Mouse (Mus musculus): Measurements from ENCODE around the gene Bcr. TPM values are rescaled to one million over a fixed set of nuclear protein-coding genes. Genes with fewer than 3 reads are reported as not detected.

Gene Bcr
- polyA plus RNA-seq, 1 experiment from 2014 or later, result 31.1 TPM

DNA sequence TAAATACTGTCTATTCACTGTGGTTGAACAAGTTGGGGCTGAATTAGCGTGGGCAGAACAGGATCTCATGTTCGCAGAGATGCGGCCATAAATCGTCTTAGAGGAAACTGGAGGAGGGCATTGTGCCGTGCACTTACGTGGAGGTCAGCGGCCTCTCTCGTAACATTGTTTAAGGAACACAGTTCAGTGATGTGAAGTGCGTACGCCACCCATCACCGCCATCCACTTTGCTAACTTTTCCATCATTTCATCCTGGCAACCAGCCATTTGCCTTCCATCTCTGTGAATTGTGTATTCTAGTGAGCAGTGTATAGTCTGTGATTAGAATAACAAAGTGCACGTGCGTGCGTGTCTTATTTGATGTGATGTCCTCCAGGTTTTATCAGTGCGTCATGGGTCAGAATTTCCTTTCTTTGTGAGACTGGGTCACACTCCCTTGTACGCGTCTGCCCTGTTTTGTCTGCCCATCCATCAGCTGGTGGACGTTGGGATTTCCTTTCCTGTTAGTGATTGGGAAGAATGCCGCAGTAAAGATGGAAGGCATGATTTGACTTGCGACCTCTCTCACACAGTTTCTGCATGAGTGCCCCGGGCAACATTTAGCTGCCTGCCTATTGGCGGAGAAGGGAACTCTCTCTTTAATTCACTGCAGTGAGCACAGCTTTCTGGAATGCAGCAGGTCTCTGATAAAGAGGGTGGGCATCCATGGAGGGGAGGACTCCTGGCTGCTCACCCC, 33.0 kb downstream of the Bcr start:
- 56% methylated on average over 22 of the region's 22 CpGs for WGBS (ENCODE audit: insufficient replicate concordance)
- H3K4me2 ChIP-seq, result no peak overlapping the region
- H3K36me3 ChIP-seq (ENCODE audit: control insufficient read depth, insufficient read depth, low read length), result no peaks in the 10 kb centered on the region
- H3K9ac ChIP-seq (ENCODE audit: low read depth, low read length), result no peak overlapping the region
- H3K27me3 ChIP-seq (ENCODE audit: control insufficient read depth, insufficient read depth, low read length), result peaks cover 13% of the 10 kb centered on the region
- 0 out of 2 replicates have a peak, but pooled peaks have one; percentile 11 for ATAC-seq (replicated peaks; ENCODE audit: insufficient number of reproducible peaks, low FRiP score, low TSS enrichment)
- H3K4me3 ChIP-seq (ENCODE audit: low read depth, low read length), result no peak overlapping the region
- no peaks in the 10 kb centered on the region for H3K9me3 ChIP-seq (replicated peaks; ENCODE audit: control insufficient read depth, low read length)
- no peak overlapping the region for H3K27ac ChIP-seq (ENCODE audit: low read depth, low read length)
- peaks cover 24% of the 10 kb centered on the region for H3K4me1 ChIP-seq (ENCODE audit: control insufficient read depth, insufficient read depth, low read length)

DNA sequence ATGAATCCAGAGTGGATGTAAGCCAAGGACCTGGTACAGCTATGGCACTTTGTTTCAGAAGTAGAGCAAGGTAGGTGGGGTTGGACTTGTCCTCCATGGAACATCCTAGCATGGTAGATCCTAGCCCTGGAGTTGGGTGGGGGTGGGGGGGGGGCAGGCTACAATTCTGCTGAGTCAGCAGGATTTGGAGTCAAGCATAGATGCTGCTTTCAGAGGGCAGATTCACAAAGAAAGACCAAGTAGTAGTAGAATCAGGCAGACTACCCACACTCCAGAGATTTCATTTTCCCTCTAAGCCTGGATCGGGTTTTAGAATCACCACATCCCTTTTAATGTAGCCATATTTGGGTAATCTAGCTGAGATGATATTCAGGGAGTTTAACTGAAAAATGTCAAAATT, 33.9 kb downstream of the Bcr start:
- Histone ChIP-seq H3K4me1 (ENCODE audit: control insufficient read depth, insufficient read depth, low read length) (peaks cover 24% of the 10 kb centered on the region), H3K27me3 (ENCODE audit: control insufficient read depth, insufficient read depth, low read length) (peaks cover 16% of the 10 kb centered on the region), H3K9ac (ENCODE audit: low read depth, low read length) (no peak overlapping the region), H3K4me3 (ENCODE audit: low read depth, low read length) (no peak overlapping the region), H3K9me3 (replicated peaks; ENCODE audit: control insufficient read depth, low read length) (no peaks in the 10 kb centered on the region), H3K27ac (ENCODE audit: low read depth, low read length) (no peak overlapping the region), H3K36me3 (ENCODE audit: control insufficient read depth, insufficient read depth, low read length) (no peaks in the 10 kb centered on the region), H3K4me2 (no peak overlapping the region)
- ATAC-seq (replicated peaks; ENCODE audit: insufficient number of reproducible peaks, low FRiP score, low TSS enrichment), result no peak
- 87% methylated on average over 1 of the region's 1 CpGs for WGBS (ENCODE audit: insufficient replicate concordance)

DNA sequence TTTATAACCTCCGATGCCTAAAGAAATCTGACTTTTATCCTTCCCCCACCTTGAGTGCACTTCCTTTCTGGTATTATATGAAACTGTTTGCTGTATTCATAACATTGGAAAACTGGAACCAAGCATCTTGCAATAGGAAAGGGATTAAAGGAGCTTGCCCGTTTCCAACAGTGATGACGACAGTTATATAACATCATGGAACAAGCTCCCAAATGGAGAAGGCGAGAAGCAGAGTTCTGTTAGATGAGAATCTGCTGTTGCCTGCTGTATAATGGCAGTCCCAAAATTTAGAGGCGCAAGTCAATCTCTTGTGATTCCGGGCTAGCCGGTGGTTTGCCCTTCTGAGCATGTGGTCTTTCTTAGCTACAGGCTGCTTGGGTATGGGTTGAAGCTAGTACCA, 34.8 kb downstream of the Bcr start:
- Histone ChIP-seq H3K9me3 (replicated peaks; ENCODE audit: control insufficient read depth, low read length) (no peaks in the 10 kb centered on the region), H3K4me2 (no peak overlapping the region), H3K36me3 (ENCODE audit: control insufficient read depth, insufficient read depth, low read length) (no peaks in the 10 kb centered on the region), H3K9ac (ENCODE audit: low read depth, low read length) (no peak overlapping the region), H3K4me3 (ENCODE audit: low read depth, low read length) (no peak overlapping the region), H3K27me3 (ENCODE audit: control insufficient read depth, insufficient read depth, low read length) (peaks cover 20% of the 10 kb centered on the region), H3K27ac (ENCODE audit: low read depth, low read length) (no peak overlapping the region), H3K4me1 (ENCODE audit: control insufficient read depth, insufficient read depth, low read length) (peaks cover 26% of the 10 kb centered on the region)
- ATAC-seq (replicated peaks; ENCODE audit: insufficient number of reproducible peaks, low FRiP score, low TSS enrichment), result no peak
- WGBS (ENCODE audit: insufficient replicate concordance), result 91% methylated on average over 7 of the region's 7 CpGs

DNA sequence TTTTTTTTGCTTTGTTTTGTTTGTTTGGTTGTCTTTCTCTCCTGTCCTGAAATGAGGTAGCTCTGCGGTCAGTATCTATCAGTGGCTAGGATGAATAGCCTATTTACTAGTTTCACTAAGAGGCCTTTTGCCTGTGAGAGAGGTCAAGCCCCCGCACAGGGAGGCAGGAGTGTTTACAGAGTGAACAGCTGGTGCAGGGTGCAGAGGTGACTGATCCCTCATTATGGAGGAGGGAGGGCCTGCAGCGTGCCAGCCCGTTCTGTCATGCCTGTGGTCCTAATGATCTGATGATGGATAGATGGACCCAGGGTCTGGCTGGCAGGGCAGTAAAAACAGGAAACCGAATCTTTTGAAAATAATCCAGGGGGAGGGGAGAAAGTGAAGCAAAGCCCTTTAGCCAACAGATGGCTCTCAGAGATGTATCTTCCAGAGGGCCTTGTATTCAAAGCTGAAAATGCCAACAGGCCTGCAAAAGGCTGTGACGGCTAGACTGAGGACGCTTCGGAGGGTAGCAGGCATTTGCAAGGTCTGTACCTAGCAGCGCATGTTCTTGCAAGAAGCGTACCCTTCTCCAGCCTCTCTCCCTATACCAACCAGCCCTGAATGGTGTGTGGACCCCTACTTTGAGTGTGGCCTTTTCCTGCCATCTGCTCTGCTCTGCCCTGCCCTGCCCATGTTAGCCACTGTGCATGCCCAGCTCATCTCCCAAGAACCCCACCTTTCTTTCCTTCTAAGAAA, 38.2 kb downstream of the Bcr start:
- Histone ChIP-seq H3K36me3 (ENCODE audit: control insufficient read depth, insufficient read depth, low read length) (no peaks in the 10 kb centered on the region), H3K27me3 (ENCODE audit: control insufficient read depth, insufficient read depth, low read length) (peaks cover 32% of the 10 kb centered on the region), H3K9me3 (replicated peaks; ENCODE audit: control insufficient read depth, low read length) (no peaks in the 10 kb centered on the region), H3K9ac (ENCODE audit: low read depth, low read length) (no peak overlapping the region), H3K4me3 (ENCODE audit: low read depth, low read length) (no peak overlapping the region), H3K27ac (ENCODE audit: low read depth, low read length) (no peak overlapping the region), H3K4me2 (no peak overlapping the region), H3K4me1 (ENCODE audit: control insufficient read depth, insufficient read depth, low read length) (peaks cover 31% of the 10 kb centered on the region)
- ATAC-seq (replicated peaks; ENCODE audit: insufficient number of reproducible peaks, low FRiP score, low TSS enrichment), result no peak
- WGBS (ENCODE audit: insufficient replicate concordance), result 49% methylated on average over 10 of the region's 10 CpGs

DNA sequence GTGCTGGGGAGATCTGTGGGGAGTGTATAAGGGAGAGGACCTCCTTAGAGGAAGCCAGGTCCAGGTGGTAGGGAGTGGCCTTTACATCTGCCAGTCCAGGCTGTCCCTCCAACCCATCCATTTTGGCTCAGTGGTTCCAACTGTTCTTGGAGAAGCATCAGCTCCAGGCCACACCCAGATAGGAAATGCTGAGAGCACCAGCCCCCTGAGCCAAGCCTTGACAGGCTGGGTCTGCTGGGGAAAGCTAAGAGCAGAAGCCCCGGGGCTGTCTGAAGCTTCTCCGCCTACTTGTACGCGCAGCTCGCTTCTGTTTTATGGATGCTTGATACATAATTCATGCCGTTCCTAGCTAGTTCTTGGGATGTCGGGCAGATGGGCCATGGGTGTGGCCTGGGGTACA, 39.9 kb downstream of the Bcr start:
- 84% methylated on average over 7 of the region's 7 CpGs for WGBS (ENCODE audit: insufficient replicate concordance)
- Histone ChIP-seq H3K9ac (ENCODE audit: low read depth, low read length) (no peak overlapping the region), H3K4me2 (no peak overlapping the region), H3K27ac (ENCODE audit: low read depth, low read length) (no peak overlapping the region), H3K27me3 (ENCODE audit: control insufficient read depth, insufficient read depth, low read length) (peaks cover 28% of the 10 kb centered on the region), H3K36me3 (ENCODE audit: control insufficient read depth, insufficient read depth, low read length) (no peaks in the 10 kb centered on the region), H3K4me3 (ENCODE audit: low read depth, low read length) (no peak overlapping the region), H3K9me3 (replicated peaks; ENCODE audit: control insufficient read depth, low read length) (no peaks in the 10 kb centered on the region), H3K4me1 (ENCODE audit: control insufficient read depth, insufficient read depth, low read length) (peaks cover 41% of the 10 kb centered on the region)
- no peak for ATAC-seq (replicated peaks; ENCODE audit: insufficient number of reproducible peaks, low FRiP score, low TSS enrichment)

DNA sequence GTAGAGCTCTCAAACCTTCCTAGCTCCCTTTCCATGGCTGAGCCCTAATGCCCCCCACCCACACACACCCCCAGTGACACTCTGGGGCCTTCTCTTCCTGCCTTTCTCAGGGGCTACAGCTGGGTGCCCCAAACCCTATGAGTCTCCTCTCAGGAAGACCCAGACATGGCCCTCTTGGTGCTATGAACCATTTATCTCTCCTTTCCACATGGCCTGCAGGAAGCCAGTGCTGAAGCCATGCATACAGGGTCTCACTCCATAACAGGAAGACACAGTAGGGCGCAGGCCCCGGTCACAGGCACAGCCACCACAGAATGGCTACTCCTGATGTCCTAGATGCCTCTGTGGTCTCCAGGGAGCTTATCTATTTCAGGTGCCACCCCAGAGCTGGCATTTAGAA, 43.1 kb downstream of the Bcr start:
- no peak overlapping the region for H3K9ac ChIP-seq (ENCODE audit: low read depth, low read length)
- H3K4me2 ChIP-seq, result no peak overlapping the region
- no peak for ATAC-seq (replicated peaks; ENCODE audit: insufficient number of reproducible peaks, low FRiP score, low TSS enrichment)
- H3K9me3 ChIP-seq (replicated peaks; ENCODE audit: control insufficient read depth, low read length), result no peaks in the 10 kb centered on the region
- H3K27me3 ChIP-seq (ENCODE audit: control insufficient read depth, insufficient read depth, low read length), result peaks cover 24% of the 10 kb centered on the region
- peaks cover 39% of the 10 kb centered on the region for H3K4me1 ChIP-seq (ENCODE audit: control insufficient read depth, insufficient read depth, low read length)
- H3K27ac ChIP-seq (ENCODE audit: low read depth, low read length), result peak overlapping the region; percentile 54
- 61% methylated on average over 2 of the region's 2 CpGs for WGBS (ENCODE audit: insufficient replicate concordance)
- H3K36me3 ChIP-seq (ENCODE audit: control insufficient read depth, insufficient read depth, low read length), result no peaks in the 10 kb centered on the region
- H3K4me3 ChIP-seq (ENCODE audit: low read depth, low read length), result no peak overlapping the region

DNA sequence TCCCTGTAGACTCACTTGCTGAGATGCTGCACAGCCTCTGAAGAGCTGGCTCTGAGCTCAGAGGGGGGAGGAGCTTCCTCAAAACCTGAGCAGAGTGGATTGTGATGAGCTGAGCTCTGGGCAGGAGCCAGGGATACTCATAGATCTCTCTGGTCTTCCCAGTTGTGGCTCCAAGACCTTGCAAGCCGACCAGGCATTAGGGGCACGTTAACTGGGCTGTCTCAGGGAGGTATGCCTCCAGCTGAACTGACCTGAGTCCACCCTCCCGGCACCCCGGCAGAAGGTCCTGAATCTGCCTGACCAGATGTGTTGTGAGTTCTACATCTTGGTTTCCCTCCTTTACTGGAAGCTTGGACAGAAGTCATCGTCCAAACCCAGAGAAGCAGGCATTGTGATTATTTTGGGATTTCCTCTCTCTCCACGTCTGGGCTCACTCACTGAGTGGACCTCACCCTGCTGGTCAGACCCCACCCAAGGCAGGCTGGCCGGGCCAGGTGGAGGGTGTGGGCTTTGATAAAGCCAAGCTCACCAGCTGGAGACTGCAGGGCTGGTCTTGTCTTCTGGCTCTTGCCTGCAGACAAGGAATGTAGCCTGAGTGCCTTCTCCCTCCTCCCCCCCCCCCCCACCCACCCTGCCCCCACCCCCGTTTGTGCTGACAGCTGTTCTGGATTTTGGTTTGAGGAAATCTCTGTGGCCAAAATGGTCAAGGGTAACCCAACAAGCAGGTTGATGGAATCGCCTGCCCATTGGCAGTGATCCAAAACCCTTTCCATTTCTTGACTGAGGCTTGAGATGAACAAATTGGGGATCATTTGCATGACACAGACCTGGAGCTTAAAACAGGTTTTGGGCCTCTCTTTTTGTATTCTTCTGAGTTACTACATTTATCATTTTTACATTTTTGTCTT, 44.1 kb downstream of the Bcr start:
- H3K4me2 ChIP-seq, result no peak overlapping the region
- peak overlapping the region; percentile 54; the same call in 1 of the 2 replicates for H3K27ac ChIP-seq (ENCODE audit: low read depth, low read length)
- H3K9ac ChIP-seq (ENCODE audit: low read depth, low read length), result no peak overlapping the region
- no peak for ATAC-seq (replicated peaks; ENCODE audit: insufficient number of reproducible peaks, low FRiP score, low TSS enrichment)
- H3K4me3 ChIP-seq (ENCODE audit: low read depth, low read length), result no peak overlapping the region
- WGBS (ENCODE audit: insufficient replicate concordance), result 44% methylated on average over 8 of the region's 9 CpGs
- H3K27me3 ChIP-seq (ENCODE audit: control insufficient read depth, insufficient read depth, low read length), result peaks cover 19% of the 10 kb centered on the region
- H3K36me3 ChIP-seq (ENCODE audit: control insufficient read depth, insufficient read depth, low read length), result no peaks in the 10 kb centered on the region
- H3K4me1 ChIP-seq (ENCODE audit: control insufficient read depth, insufficient read depth, low read length), result peaks cover 39% of the 10 kb centered on the region
- H3K9me3 ChIP-seq (replicated peaks; ENCODE audit: control insufficient read depth, low read length), result no peaks in the 10 kb centered on the region

DNA sequence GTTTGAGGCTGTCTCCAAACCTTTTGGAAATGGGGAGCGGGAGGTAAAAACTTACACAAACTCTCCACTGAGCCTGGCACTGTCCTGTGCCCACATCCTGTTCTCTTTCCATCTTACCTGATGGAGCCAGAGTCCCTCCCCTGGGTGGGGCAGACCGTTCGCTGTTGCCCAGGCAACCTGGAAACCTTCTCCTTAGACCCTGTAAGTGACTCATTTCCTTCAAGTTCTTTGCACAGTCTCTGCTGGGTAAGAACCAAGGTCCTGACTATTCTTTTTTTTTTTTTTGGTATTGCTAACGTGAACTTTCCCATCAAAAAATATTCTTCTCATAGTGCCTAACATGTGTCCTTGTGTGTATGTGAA, 44.7 kb downstream of the Bcr start:
- Histone ChIP-seq H3K4me2 (no peak overlapping the region), H3K27me3 (ENCODE audit: control insufficient read depth, insufficient read depth, low read length) (peaks cover 17% of the 10 kb centered on the region), H3K9me3 (replicated peaks; ENCODE audit: control insufficient read depth, low read length) (no peaks in the 10 kb centered on the region), H3K27ac (ENCODE audit: low read depth, low read length) (no peak overlapping the region), H3K36me3 (ENCODE audit: control insufficient read depth, insufficient read depth, low read length) (no peaks in the 10 kb centered on the region), H3K4me1 (ENCODE audit: control insufficient read depth, insufficient read depth, low read length) (peaks cover 38% of the 10 kb centered on the region), H3K9ac (ENCODE audit: low read depth, low read length) (no peak overlapping the region), H3K4me3 (ENCODE audit: low read depth, low read length) (no peak overlapping the region)
- no peak for ATAC-seq (replicated peaks; ENCODE audit: insufficient number of reproducible peaks, low FRiP score, low TSS enrichment)
- 78% methylated on average over 4 of the region's 4 CpGs for WGBS (ENCODE audit: insufficient replicate concordance)
